Mouse (Mus musculus) E14TG2a.4 (cell line): ENCODE data around the gene Frmd5.

Source experiments
- CTCF ChIP-seq: conservative IDR thresholded peaks from 2 replicates; pipeline ENCODE4 v1.5.1; 2014; ENCODE audit warnings: low read length
- NANOG ChIP-seq: IDR thresholded peaks from 2 replicates; pipeline ENCODE4 v1.6.1; 2014; ENCODE audit warnings: borderline replicate concordance, low read length, mixed read lengths

- TF ChIP-seq NANOG (no peak), CTCF (peak; percentile 70)
Measured at GRCm38 (mm10) chr2:121571780-121572179, 235.1 kb downstream of the Frmd5 start.
